Mouse (Mus musculus) embryonic facial prominence, embryonic 11.5 days (tissue): ENCODE measurements around the gene Aldh18a1. TPM values are rescaled to one million over a fixed set of nuclear protein-coding genes. Genes with fewer than 3 reads are reported as not detected.
A peak's percentile ranks its signal among the peaks of the same experiment; 100 is the strongest.

Experiments
- ATAC-seq: fragments of 200-750 bp; cut with Nextera tagmentation; replicated peaks from 2 replicates; pipeline ENCODE4 v1.8.0; 2017; ENCODE audit warnings: low read depth; ENCODE audit not compliant: insufficient number of reproducible peaks, low FRiP score, low TSS enrichment
- DNase-seq: peaks from one replicate; pipeline ENCODE4 v3.0.0-alpha.2; 2015; ENCODE audit warnings: low spot score
- H3K27ac ChIP-seq: fragments of 300-500 bp; sonication (generic); replicated peaks from 2 replicates; pipeline ENCODE4 v1.5.1; 2014; ENCODE audit warnings: mild to moderate bottlenecking, low read depth, low read length, control low read depth
- H3K27me3 ChIP-seq: fragments of 300-500 bp; sonication (generic); 2 replicates; pipeline ENCODE4 v1.6.1; 2014; ENCODE audit warnings: mild to moderate bottlenecking, low read length, moderate library complexity, mixed read lengths; ENCODE audit not compliant: control insufficient read depth, insufficient read depth
- H3K36me3 ChIP-seq: fragments of 300-500 bp; sonication (generic); replicated peaks from 2 replicates; pipeline ENCODE4 v1.6.1; 2014; ENCODE audit warnings: low read depth, mild to moderate bottlenecking, low read length, moderate library complexity, mixed read lengths; ENCODE audit not compliant: control insufficient read depth, insufficient read depth
- H3K4me1 ChIP-seq: fragments of 300-500 bp; sonication (generic); 2 replicates; pipeline ENCODE4 v1.6.1; 2014; ENCODE audit warnings: low read length, mixed read lengths; ENCODE audit not compliant: control insufficient read depth, insufficient read depth
- H3K4me2 ChIP-seq: fragments of 300-500 bp; sonication (generic); 2 replicates; pipeline ENCODE4 v1.6.1; 2014; ENCODE audit warnings: low read depth, mild to moderate bottlenecking, control low read depth, low read length, moderate library complexity
- H3K4me3 ChIP-seq: fragments of 300-500 bp; sonication (generic); 2 replicates; pipeline ENCODE4 v1.5.1; 2014; ENCODE audit warnings: low read depth, low read length, control low read depth
- H3K9ac ChIP-seq: fragments of 300-500 bp; sonication (generic); replicated peaks from 2 replicates; pipeline ENCODE4 v1.6.1; 2014; ENCODE audit warnings: mild to moderate bottlenecking, control low read depth, low read length
- H3K9me3 ChIP-seq: fragments of 300-500 bp; sonication (generic); replicated peaks from 2 replicates; pipeline ENCODE4 v1.6.1; 2016; ENCODE audit warnings: mild to moderate bottlenecking, low read length, inconsistent platforms, mixed read lengths; ENCODE audit not compliant: control insufficient read depth
- WGBS: fragments of 180-500 bp; shearing (Covaris S2); extraction: QIAGEN DNeasy Blood & Tissue Kit; methylation state at CpG from one replicate; pipeline ENCODE4 v1.1.7; 2014; 5-methylcytosine and 5-hydroxymethylcytosine counted together
- polyA plus RNA-seq: library from polyadenylated mRNA; unstranded; fragments of >200 nt; fragmentation: Nextera tagmentation; extraction: Ambion mirVana; gene quantifications from 2 replicates; pipeline ENCODE4 v1.2.1, GENCODE M21; 2014

Gene Aldh18a1
- polyA plus RNA-seq, 1 experiment from 2014 or later, result 59.7 TPM

GRCm38 (mm10) chr19:40555136-40555535 is 33.1 kb downstream of the Aldh18a1 start:
- no peaks in the 10 kb centered on the region for H3K4me1 ChIP-seq
- no peaks in the 10 kb centered on the region for H3K27me3 ChIP-seq
- H3K9ac ChIP-seq, result no peak overlapping the region
- H3K4me3 ChIP-seq, result no peak overlapping the region
- ATAC-seq, result no peak
- peaks cover 7% of the 10 kb centered on the region for H3K36me3 ChIP-seq
- no peak overlapping the region for H3K27ac ChIP-seq
- 95% methylated on average over 8 of the region's 8 CpGs for WGBS
- DNase-seq, result no peak
- no peaks in the 10 kb centered on the region for H3K9me3 ChIP-seq
- no peak overlapping the region for H3K4me2 ChIP-seq

DNA sequence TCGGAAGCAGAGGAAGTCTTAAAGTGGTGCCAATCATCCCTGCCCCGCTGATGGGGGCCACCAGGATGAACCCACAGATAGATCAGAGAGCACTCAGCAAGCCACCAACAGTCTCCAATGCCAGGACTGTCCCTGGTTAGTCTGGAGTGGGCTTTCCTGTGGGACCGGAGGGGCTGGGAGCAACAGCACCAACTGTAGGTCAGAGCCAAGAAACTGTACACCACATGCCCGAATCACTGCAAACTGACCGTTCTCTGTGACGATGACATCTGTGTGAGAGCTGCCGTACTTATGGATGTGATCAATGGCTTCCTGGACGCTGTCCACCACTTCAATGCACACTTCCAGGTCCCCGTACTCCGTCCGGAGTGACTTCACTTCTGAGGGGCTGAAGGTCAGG is 33.9 kb downstream of the Aldh18a1 start:
- ATAC-seq (no peak), DNase-seq (no peak)
- H3K9me3 ChIP-seq, result no peaks in the 10 kb centered on the region
- WGBS, result 88% methylated on average over 11 of the region's 11 CpGs
- no peak overlapping the region for H3K9ac ChIP-seq
- no peaks in the 10 kb centered on the region for H3K4me1 ChIP-seq
- H3K36me3 ChIP-seq, result peaks cover 7% of the 10 kb centered on the region
- H3K4me2 ChIP-seq, result no peak overlapping the region
- H3K27ac ChIP-seq, result no peak overlapping the region
- no peaks in the 10 kb centered on the region for H3K27me3 ChIP-seq
- H3K4me3 ChIP-seq, result no peak overlapping the region

GRCm38 (mm10) chr19:40553849-40554248 is 34.4 kb downstream of the Aldh18a1 start:
- no peak overlapping the region for H3K4me3 ChIP-seq
- 0 out of 2 replicates have a peak, but pooled peaks cover 1% of the 10 kb centered on the region for H3K4me1 ChIP-seq
- no peaks in the 10 kb centered on the region for H3K27me3 ChIP-seq
- H3K36me3 ChIP-seq, result peaks cover 7% of the 10 kb centered on the region
- H3K9ac ChIP-seq, result no peak overlapping the region
- ATAC-seq (no peak), DNase-seq (no peak)
- 95% methylated on average over 6 of the region's 6 CpGs for WGBS
- H3K9me3 ChIP-seq, result no peaks in the 10 kb centered on the region
- no peak overlapping the region for H3K27ac ChIP-seq
- H3K4me2 ChIP-seq, result no peak overlapping the region

- H3K9me3 ChIP-seq, result no peaks in the 10 kb centered on the region
- WGBS, result 90% methylated on average over 14 of the region's 14 CpGs
- H3K27ac ChIP-seq, result no peak overlapping the region
- no peaks in the 10 kb centered on the region for H3K27me3 ChIP-seq
- ATAC-seq (no peak), DNase-seq (no peak)
- no peak overlapping the region for H3K9ac ChIP-seq
- H3K36me3 ChIP-seq, result peaks cover 7% of the 10 kb centered on the region
- 0 out of 2 replicates have a peak, but pooled peaks cover 4% of the 10 kb centered on the region for H3K4me1 ChIP-seq
- no peak overlapping the region for H3K4me3 ChIP-seq
- no peak overlapping the region for H3K4me2 ChIP-seq
Observed at GRCm38 (mm10) chr19:40553014-40553789, 35.1 kb downstream of the Aldh18a1 start.

DNA sequence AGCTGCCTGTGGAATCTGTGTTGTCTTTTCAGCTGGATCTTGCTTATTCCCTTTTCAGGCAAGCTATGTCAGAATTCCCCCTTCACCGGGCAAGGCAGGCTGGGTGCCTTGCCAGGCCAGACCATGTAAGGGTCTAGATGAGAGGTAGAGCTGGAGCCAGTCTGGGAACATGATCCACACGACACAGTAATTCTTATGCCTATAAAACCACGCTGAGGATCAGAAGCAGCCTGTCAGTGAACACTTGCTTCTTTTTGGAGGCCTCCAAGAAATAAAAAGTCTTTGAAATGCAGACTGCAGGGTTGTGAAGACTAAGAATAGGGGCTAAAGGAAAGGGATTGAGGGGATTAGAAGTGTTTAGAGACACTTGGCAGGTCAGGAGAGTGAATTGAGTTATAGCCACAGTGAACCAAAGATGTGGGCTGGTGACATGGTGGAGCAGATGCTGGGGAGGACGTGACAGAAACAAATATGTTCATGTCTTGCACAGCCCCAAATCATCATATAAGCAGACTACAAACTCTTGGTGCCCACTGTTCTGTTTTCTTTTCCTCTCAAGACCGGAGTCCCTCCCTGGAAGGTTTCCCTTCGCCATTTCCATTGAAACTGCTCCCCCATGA is 38.6 kb downstream of the Aldh18a1 start:
- ATAC-seq, result no peak
- no peak overlapping the region for H3K4me3 ChIP-seq
- H3K27me3 ChIP-seq, result no peaks in the 10 kb centered on the region
- DNase-seq, result no peak
- 70% methylated on average over 6 of the region's 6 CpGs for WGBS
- H3K4me2 ChIP-seq, result no peak overlapping the region
- H3K4me1 ChIP-seq, result 0 out of 2 replicates have a peak, but pooled peaks cover 4% of the 10 kb centered on the region
- H3K27ac ChIP-seq, result no peak overlapping the region
- no peak overlapping the region for H3K9ac ChIP-seq
- H3K9me3 ChIP-seq, result no peaks in the 10 kb centered on the region
- H3K36me3 ChIP-seq, result no peaks in the 10 kb centered on the region

- H3K9ac ChIP-seq, result no peak overlapping the region
- no peak overlapping the region for H3K4me2 ChIP-seq
- no peak overlapping the region for H3K4me3 ChIP-seq
- no peaks in the 10 kb centered on the region for H3K36me3 ChIP-seq
- H3K9me3 ChIP-seq, result no peaks in the 10 kb centered on the region
- WGBS, result 36% methylated on average over 5 of the region's 5 CpGs
- H3K4me1 ChIP-seq, result 0 out of 2 replicates have a peak, but pooled peaks cover 4% of the 10 kb centered on the region
- H3K27me3 ChIP-seq, result no peaks in the 10 kb centered on the region
- peak; percentile 15 for DNase-seq
- ATAC-seq, result peak; percentile 42; the same call in 1 of the 2 replicates
- no peak overlapping the region for H3K27ac ChIP-seq
Observed at GRCm38 (mm10) chr19:40548796-40549515, 39.3 kb downstream of the Aldh18a1 start.

- H3K9me3 ChIP-seq, result no peaks in the 10 kb centered on the region
- WGBS, result 70% methylated on average over 6 of the region's 6 CpGs
- no peak overlapping the region for H3K4me2 ChIP-seq
- H3K9ac ChIP-seq, result no peak overlapping the region
- no peaks in the 10 kb centered on the region for H3K36me3 ChIP-seq
- no peak overlapping the region for H3K27ac ChIP-seq
- DNase-seq (peak; percentile 59), ATAC-seq (no peak)
- no peak overlapping the region for H3K4me3 ChIP-seq
- 0 out of 2 replicates have a peak, but pooled peaks cover 4% of the 10 kb centered on the region for H3K4me1 ChIP-seq
- H3K27me3 ChIP-seq, result no peaks in the 10 kb centered on the region
Observed at GRCm38 (mm10) chr19:40548386-40548785, 39.9 kb downstream of the Aldh18a1 start.
